Mouse (Mus musculus) hindbrain, postnatal 0 days (tissue): ENCODE measurements around the gene Snai3. TPM values are rescaled to one million over a fixed set of nuclear protein-coding genes. Genes with fewer than 3 reads are reported as not detected.
A peak's percentile ranks its signal among the peaks of the same experiment; 100 is the strongest.

ENCODE experiments used
- ATAC-seq: fragments of 200-750 bp; cut with Nextera tagmentation; 2 replicates; pipeline ENCODE4 v1.8.0; 2017; ENCODE audit warnings: mild to moderate bottlenecking, moderate TSS enrichment, moderate library complexity
- DNase-seq: peaks from one replicate; pipeline ENCODE4 v3.0.0-alpha.2; 2015; ENCODE audit warnings: low spot score
- H3K27ac ChIP-seq: fragments of 300-500 bp; sonication (generic); 2 replicates; pipeline ENCODE4 v1.5.1; 2014; ENCODE audit warnings: mild to moderate bottlenecking
- H3K27me3 ChIP-seq: fragments of 300-500 bp; sonication (generic); 2 replicates; pipeline ENCODE4 v1.6.1; 2014; ENCODE audit warnings: low read length, mixed read lengths; ENCODE audit not compliant: insufficient read depth
- H3K36me3 ChIP-seq: fragments of 300-500 bp; sonication (generic); 2 replicates; pipeline ENCODE4 v1.6.1; 2014; ENCODE audit warnings: low read length, mixed read lengths; ENCODE audit not compliant: insufficient read depth
- H3K4me1 ChIP-seq: fragments of 300-500 bp; sonication (generic); 2 replicates; pipeline ENCODE4 v1.6.1; 2014; ENCODE audit warnings: antibody characterized with exemption, low read length, mixed read lengths; ENCODE audit not compliant: insufficient read depth
- H3K4me2 ChIP-seq: fragments of 300-500 bp; sonication (generic); 2 replicates; pipeline ENCODE4 v1.6.1; 2014; ENCODE audit warnings: low read depth, mild to moderate bottlenecking, low read length, moderate library complexity, mixed read lengths
- H3K4me3 ChIP-seq: fragments of 300-500 bp; sonication (generic); 2 replicates; pipeline ENCODE4 v1.5.1; 2014; ENCODE audit warnings: low read length
- H3K9ac ChIP-seq: fragments of 300-500 bp; sonication (generic); replicated peaks from 2 replicates; pipeline ENCODE4 v1.6.1; 2014; ENCODE audit warnings: mild to moderate bottlenecking, low read length, moderate library complexity, mixed read lengths
- H3K9me3 ChIP-seq: fragments of 300-500 bp; sonication (generic); 2 replicates; pipeline ENCODE4 v1.6.1; 2016; ENCODE audit warnings: low read length, mixed read lengths
- CTCF ChIP-seq: IDR thresholded peaks from 2 replicates; pipeline ENCODE4 v1.5.1; 2016; ENCODE audit warnings: antibody characterized with exemption, control low read depth, low read depth
- WGBS: fragments of 180-500 bp; shearing (Covaris S2); extraction: QIAGEN DNeasy Blood & Tissue Kit; methylation state at CpG from one replicate; pipeline ENCODE4 v1.1.7; 2014; 5-methylcytosine and 5-hydroxymethylcytosine counted together
- polyA plus RNA-seq: library from polyadenylated mRNA; unstranded; fragments of >200 nt; fragmentation: Nextera tagmentation; extraction: Ambion mirVana; gene quantifications from 2 replicates; pipeline ENCODE4 v1.2.1, GENCODE M21; 2015
- total RNA-seq: library from RNA; depleted of rRNA; stranded (reverse); fragments of >200 nt; gene quantifications from 2 replicates; pipeline ENCODE4 v1.2.3, GENCODE M21; 2014

Gene Snai3
- total and polyA plus RNA-seq, 2 experiments from 2014 or later: not detected

DNA sequence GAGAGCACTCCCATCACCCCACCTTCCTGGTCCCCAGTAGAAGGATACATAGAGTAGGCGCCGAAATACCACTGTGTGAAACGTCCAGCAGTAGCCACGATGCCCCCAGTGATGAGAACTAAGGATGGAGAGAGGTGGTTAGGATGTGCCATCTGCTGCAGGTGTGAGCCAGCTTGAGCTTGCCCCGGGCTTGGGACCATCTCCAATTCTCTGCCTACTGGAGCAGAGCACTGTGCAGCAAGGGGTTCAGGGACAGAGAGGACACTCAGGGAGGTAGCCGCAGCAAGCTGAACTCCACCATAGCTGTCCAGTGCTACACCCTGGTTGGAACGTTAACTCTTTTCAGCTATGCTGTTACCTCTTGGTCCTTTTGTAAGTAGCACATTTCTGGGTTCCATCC is 32.9 kb downstream of the Snai3 start:
- no peak for TF ChIP-seq CTCF
- H3K27ac ChIP-seq: no peak overlapping the region
- no peak overlapping the region for H3K4me3 ChIP-seq
- WGBS: 82% methylated on average over 7 of the region's 7 CpGs
- DNase-seq: no peak
- H3K9ac ChIP-seq: no peak overlapping the region
- no peaks in the 10 kb centered on the region for H3K27me3 ChIP-seq
- H3K4me2 ChIP-seq: no peak overlapping the region
- no peaks in the 10 kb centered on the region for H3K9me3 ChIP-seq
- no peaks in the 10 kb centered on the region for H3K36me3 ChIP-seq
- no peak for ATAC-seq
- peaks cover 9% of the 10 kb centered on the region; the same call in 1 of the 2 replicates for H3K4me1 ChIP-seq

DNA sequence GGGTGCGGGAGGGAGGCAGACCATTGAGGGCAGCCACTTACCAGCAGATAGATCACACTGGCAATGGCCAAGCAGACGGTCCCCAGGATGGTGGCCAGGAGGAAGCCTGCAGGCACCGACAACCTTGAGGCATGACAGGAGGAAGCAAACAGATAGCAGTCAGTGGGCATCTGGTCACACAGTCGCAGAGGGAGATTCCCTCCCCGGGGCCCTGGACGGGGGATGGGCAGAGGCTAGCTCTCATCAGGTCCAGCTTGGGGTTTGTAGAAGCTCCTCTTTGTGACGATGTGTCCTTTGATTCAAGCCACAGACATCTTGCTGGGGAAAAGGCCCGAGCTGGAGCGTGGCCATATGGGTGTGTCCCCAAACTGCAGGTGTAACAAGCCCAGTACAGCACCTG is 34.4 kb downstream of the Snai3 start:
- no peak overlapping the region for H3K4me3 ChIP-seq
- H3K9ac ChIP-seq: no peak overlapping the region
- TF ChIP-seq CTCF: no peak
- H3K4me2 ChIP-seq: no peak overlapping the region
- no peaks in the 10 kb centered on the region for H3K4me1 ChIP-seq
- H3K27ac ChIP-seq: no peak overlapping the region
- ATAC-seq (no peak), DNase-seq (no peak)
- H3K36me3 ChIP-seq: no peaks in the 10 kb centered on the region
- WGBS: 72% methylated on average over 9 of the region's 9 CpGs
- no peaks in the 10 kb centered on the region for H3K9me3 ChIP-seq
- H3K27me3 ChIP-seq: no peaks in the 10 kb centered on the region

DNA sequence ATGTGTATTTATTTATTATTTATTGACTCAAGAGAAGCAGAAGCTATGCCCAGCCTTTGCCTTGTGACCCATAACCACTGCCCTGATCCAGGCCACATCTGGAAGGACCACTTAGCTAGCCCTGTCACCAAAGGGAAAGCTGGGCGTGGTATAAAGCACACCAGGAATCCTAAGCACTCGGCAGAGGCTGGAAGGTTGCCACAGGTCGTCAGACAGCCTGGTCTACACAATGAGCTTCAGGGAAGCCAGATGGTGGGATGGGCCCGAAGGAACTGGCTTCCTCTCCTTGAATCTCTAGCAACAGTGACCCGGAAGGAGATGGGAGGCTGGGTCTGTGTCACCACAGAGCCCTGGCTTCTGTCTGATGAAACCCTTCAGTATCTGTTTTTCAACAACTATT is 36.9 kb downstream of the Snai3 start:
- WGBS: 37% methylated on average over 5 of the region's 5 CpGs
- TF ChIP-seq CTCF: no peak
- H3K36me3 ChIP-seq: 0 out of 2 replicates have a peak, but pooled peaks cover 5% of the 10 kb centered on the region
- no peaks in the 10 kb centered on the region for H3K4me1 ChIP-seq
- DNase-seq (peak; percentile 35), ATAC-seq (no peak)
- H3K27me3 ChIP-seq: no peaks in the 10 kb centered on the region
- H3K4me3 ChIP-seq: no peak overlapping the region
- no peak overlapping the region for H3K4me2 ChIP-seq
- no peaks in the 10 kb centered on the region for H3K9me3 ChIP-seq
- H3K9ac ChIP-seq: no peak overlapping the region
- H3K27ac ChIP-seq: no peak overlapping the region

DNA sequence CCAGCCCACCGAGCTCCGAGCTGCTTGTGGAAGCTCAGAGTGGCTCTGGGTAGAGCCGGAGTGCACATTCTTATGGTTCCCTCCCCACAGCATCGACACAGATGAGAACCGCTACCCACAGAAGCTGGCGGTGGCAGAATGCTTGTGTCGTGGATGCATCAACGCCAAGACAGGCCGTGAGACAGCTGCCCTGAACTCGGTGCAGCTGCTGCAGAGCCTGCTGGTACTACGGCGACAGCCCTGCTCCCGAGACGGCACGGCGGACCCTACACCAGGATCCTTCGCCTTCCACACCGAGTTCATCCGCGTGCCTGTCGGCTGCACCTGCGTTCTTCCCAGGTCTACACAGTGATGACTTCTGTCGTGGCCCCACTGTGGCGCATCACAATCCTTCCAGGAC is 37.3 kb downstream of the Snai3 start:
- DNase-seq (no peak), ATAC-seq (no peak)
- Histone ChIP-seq H3K27ac (no peak overlapping the region), H3K27me3 (no peaks in the 10 kb centered on the region), H3K4me2 (no peak overlapping the region), H3K9ac (no peak overlapping the region), H3K4me3 (no peak overlapping the region), H3K4me1 (no peaks in the 10 kb centered on the region), H3K36me3 (0 out of 2 replicates have a peak, but pooled peaks cover 5% of the 10 kb centered on the region), H3K9me3 (no peaks in the 10 kb centered on the region)
- WGBS: 84% methylated on average over 24 of the region's 24 CpGs
- no peak for TF ChIP-seq CTCF

DNA sequence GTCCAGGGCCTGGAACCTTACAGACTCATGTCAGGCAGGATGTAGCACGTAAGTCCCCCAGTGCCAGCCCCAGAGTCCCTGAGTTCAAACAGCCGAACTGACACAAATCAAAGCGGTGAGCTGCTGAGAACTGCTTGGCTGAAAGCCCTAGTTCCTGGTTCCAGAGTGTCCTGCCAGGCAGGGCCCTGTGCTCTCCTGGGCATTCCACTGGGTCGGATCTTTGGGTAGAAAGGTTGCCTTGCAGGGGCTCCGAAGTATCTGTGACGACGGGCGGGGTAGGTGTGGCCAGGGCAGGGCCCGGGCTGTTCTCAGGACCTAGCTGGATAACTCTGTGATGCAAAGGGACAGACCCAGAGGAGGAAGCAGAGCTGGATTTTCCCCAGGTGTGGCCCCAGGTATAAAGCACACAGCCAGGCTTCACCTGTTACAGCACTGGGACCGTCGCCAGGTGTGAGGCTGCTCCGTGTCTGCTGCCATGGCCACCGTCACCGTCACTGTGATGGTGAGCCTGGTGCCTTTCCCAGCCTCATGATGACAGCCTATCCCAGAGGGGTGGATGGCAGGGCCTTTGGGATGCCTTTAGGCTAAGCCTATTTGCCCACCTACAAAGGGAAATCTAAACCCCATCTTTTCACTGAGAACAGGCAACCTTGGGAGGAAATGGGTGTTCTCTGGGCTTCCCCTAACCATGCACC is 39.0 kb downstream of the Snai3 start, which contains the start of gene Il17c:
TSS of gene Il17c (plus strand) at position 645 of the 695 bp plus-strand sequence.
- no peak for TF ChIP-seq CTCF
- Histone ChIP-seq H3K27me3 (no peaks in the 10 kb centered on the region), H3K4me1 (no peaks in the 10 kb centered on the region), H3K9ac (no peak within 1 kb of the TSS), H3K9me3 (no peaks in the 10 kb centered on the region), H3K4me3 (no peak within 1 kb of the TSS), H3K4me2 (no peak within 1 kb of the TSS), H3K36me3 (peaks cover 17% of the 10 kb centered on the region; the same call in 1 of the 2 replicates), H3K27ac (no peak within 1 kb of the TSS)
- ATAC-seq: no peak
- no peak for DNase-seq
- 79% methylated on average over 14 of the region's 14 CpGs for WGBS

DNA sequence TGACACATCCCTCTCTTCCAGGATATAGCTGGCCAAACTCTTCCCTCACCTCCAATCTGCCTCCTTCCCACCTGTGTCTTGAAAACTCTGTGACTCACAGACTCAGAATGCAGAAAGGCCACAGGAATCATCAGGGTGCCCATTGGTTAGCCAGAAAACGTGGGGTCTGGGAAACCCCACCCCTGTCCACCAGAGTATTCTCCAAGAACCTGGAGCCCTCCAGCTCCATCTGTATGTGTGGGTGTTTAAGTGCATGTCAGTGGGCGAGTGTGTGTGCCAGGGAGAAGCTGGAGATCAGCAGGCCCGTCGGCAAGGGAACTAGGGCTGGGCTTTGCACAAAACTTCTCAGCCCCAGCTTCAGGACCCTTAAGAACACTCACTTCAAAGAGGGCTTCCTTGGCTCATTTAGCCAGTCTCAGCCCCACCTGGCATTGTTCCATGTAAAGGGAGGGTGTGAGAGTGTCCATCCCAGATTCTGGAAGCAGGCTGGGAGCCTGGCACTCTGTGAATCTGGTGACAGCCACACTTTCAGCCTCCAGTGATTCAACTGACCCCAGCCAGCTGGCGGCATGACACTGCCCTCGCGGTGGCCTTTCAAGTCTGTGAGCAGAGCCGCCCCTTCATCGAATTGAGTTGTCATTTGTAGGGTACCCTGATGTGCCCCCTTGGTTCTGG is 40.5 kb downstream of the Snai3 start:
- no peak overlapping the region; the same call in 1 of the 2 replicates for H3K27ac ChIP-seq
- ATAC-seq (peak; percentile 64), DNase-seq (peak; percentile 72)
- H3K4me3 ChIP-seq: no peak overlapping the region
- no peak overlapping the region for H3K9ac ChIP-seq
- H3K4me1 ChIP-seq: no peaks in the 10 kb centered on the region
- WGBS: 44% methylated on average over 9 of the region's 9 CpGs
- no peak overlapping the region for H3K4me2 ChIP-seq
- TF ChIP-seq CTCF: no peak
- peaks cover 32% of the 10 kb centered on the region for H3K36me3 ChIP-seq
- H3K9me3 ChIP-seq: no peaks in the 10 kb centered on the region
- H3K27me3 ChIP-seq: no peaks in the 10 kb centered on the region

DNA sequence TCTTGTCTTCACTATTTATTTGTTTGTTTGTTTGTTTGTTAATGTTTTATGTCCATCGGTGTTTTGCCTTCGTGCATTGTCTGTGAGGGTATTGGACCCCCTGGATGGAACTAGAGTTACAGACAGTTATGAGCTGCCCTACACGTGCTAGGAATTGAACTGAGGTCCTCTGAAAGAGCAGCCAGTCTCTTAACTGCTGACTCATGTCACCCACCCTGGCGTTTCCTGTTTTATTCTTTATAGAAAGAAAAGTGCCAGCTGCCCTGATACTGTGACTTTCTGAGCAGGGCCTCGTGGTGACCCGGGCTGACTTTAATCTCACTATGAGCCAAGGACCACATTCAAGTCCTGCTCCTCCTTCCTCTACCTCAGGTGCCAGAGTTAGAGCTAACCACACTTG is 45.0 kb downstream of the Snai3 start:
- no peak for ATAC-seq
- DNase-seq: no peak
- no peaks in the 10 kb centered on the region for H3K27me3 ChIP-seq
- H3K36me3 ChIP-seq: peaks cover 75% of the 10 kb centered on the region
- no peaks in the 10 kb centered on the region for H3K4me1 ChIP-seq
- H3K9ac ChIP-seq: no peak overlapping the region
- no peak overlapping the region for H3K4me2 ChIP-seq
- H3K27ac ChIP-seq: no peak overlapping the region
- 88% methylated on average over 6 of the region's 6 CpGs for WGBS
- H3K4me3 ChIP-seq: no peak overlapping the region
- no peaks in the 10 kb centered on the region for H3K9me3 ChIP-seq
- no peak for TF ChIP-seq CTCF
